Mouse (Mus musculus) embryonic facial prominence, embryonic 11.5 days (tissue): ENCODE measurements around the gene Baiap2l1. TPM values are rescaled to one million over a fixed set of nuclear protein-coding genes. Genes with fewer than 3 reads are reported as not detected.

ENCODE experiments used
- ATAC-seq: fragments of 200-750 bp; cut with Nextera tagmentation; replicated peaks from 2 replicates; pipeline ENCODE4 v1.8.0; 2017; ENCODE audit warnings: low read depth; ENCODE audit not compliant: insufficient number of reproducible peaks, low FRiP score, low TSS enrichment
- DNase-seq: peaks from one replicate; pipeline ENCODE4 v3.0.0-alpha.2; 2015; ENCODE audit warnings: low spot score
- H3K27ac ChIP-seq: fragments of 300-500 bp; sonication (generic); replicated peaks from 2 replicates; pipeline ENCODE4 v1.5.1; 2014; ENCODE audit warnings: mild to moderate bottlenecking, low read depth, low read length, control low read depth
- H3K27me3 ChIP-seq: fragments of 300-500 bp; sonication (generic); 2 replicates; pipeline ENCODE4 v1.6.1; 2014; ENCODE audit warnings: mild to moderate bottlenecking, low read length, moderate library complexity, mixed read lengths; ENCODE audit not compliant: control insufficient read depth, insufficient read depth
- H3K36me3 ChIP-seq: fragments of 300-500 bp; sonication (generic); replicated peaks from 2 replicates; pipeline ENCODE4 v1.6.1; 2014; ENCODE audit warnings: low read depth, mild to moderate bottlenecking, low read length, moderate library complexity, mixed read lengths; ENCODE audit not compliant: control insufficient read depth, insufficient read depth
- H3K4me1 ChIP-seq: fragments of 300-500 bp; sonication (generic); 2 replicates; pipeline ENCODE4 v1.6.1; 2014; ENCODE audit warnings: low read length, mixed read lengths; ENCODE audit not compliant: control insufficient read depth, insufficient read depth
- H3K4me2 ChIP-seq: fragments of 300-500 bp; sonication (generic); 2 replicates; pipeline ENCODE4 v1.6.1; 2014; ENCODE audit warnings: low read depth, mild to moderate bottlenecking, control low read depth, low read length, moderate library complexity
- H3K4me3 ChIP-seq: fragments of 300-500 bp; sonication (generic); 2 replicates; pipeline ENCODE4 v1.5.1; 2014; ENCODE audit warnings: low read depth, low read length, control low read depth
- H3K9ac ChIP-seq: fragments of 300-500 bp; sonication (generic); replicated peaks from 2 replicates; pipeline ENCODE4 v1.6.1; 2014; ENCODE audit warnings: mild to moderate bottlenecking, control low read depth, low read length
- H3K9me3 ChIP-seq: fragments of 300-500 bp; sonication (generic); replicated peaks from 2 replicates; pipeline ENCODE4 v1.6.1; 2016; ENCODE audit warnings: mild to moderate bottlenecking, low read length, inconsistent platforms, mixed read lengths; ENCODE audit not compliant: control insufficient read depth
- WGBS: fragments of 180-500 bp; shearing (Covaris S2); extraction: QIAGEN DNeasy Blood & Tissue Kit; methylation state at CpG from one replicate; pipeline ENCODE4 v1.1.7; 2014; 5-methylcytosine and 5-hydroxymethylcytosine counted together
- polyA plus RNA-seq: library from polyadenylated mRNA; unstranded; fragments of >200 nt; fragmentation: Nextera tagmentation; extraction: Ambion mirVana; gene quantifications from 2 replicates; pipeline ENCODE4 v1.2.1, GENCODE M21; 2014

The Baiap2l1 gene
- polyA plus RNA-seq, 1 experiment from 2014 or later: 3.8 TPM

GRCm38 (mm10) chr5:144255632-144256540, 102.0 kb downstream of the Baiap2l1 start:
- H3K9me3 ChIP-seq: no peaks in the 10 kb centered on the region
- peak overlapping the region; percentile 92 for H3K9ac ChIP-seq
- DNase-seq: peak; percentile 73
- peak overlapping the region; percentile 57 for H3K4me2 ChIP-seq
- peak overlapping the region; percentile 99 for H3K4me3 ChIP-seq
- H3K4me1 ChIP-seq: peaks cover 16% of the 10 kb centered on the region
- no peaks in the 10 kb centered on the region; the same call in 1 of the 2 replicates for H3K36me3 ChIP-seq
- peak; percentile 57 for ATAC-seq
- H3K27me3 ChIP-seq: no peaks in the 10 kb centered on the region
- H3K27ac ChIP-seq: peak overlapping the region; percentile 88
- 0% methylated on average over 33 of the region's 40 CpGs for WGBS

GRCm38 (mm10) chr5:144254811-144255631, 102.9 kb downstream of the Baiap2l1 start:
- Histone ChIP-seq H3K4me1 (peaks cover 16% of the 10 kb centered on the region), H3K27me3 (no peaks in the 10 kb centered on the region), H3K36me3 (no peaks in the 10 kb centered on the region; the same call in 1 of the 2 replicates), H3K27ac (peak overlapping the region; percentile 88), H3K9ac (peak overlapping the region; percentile 92), H3K4me3 (peak overlapping the region; percentile 99), H3K4me2 (peak overlapping the region; percentile 57), H3K9me3 (no peaks in the 10 kb centered on the region)
- DNase-seq: peak; percentile 94
- WGBS: under 1% methylated on average over 55 of the region's 84 CpGs
- peak; percentile 56 for ATAC-seq

DNA sequence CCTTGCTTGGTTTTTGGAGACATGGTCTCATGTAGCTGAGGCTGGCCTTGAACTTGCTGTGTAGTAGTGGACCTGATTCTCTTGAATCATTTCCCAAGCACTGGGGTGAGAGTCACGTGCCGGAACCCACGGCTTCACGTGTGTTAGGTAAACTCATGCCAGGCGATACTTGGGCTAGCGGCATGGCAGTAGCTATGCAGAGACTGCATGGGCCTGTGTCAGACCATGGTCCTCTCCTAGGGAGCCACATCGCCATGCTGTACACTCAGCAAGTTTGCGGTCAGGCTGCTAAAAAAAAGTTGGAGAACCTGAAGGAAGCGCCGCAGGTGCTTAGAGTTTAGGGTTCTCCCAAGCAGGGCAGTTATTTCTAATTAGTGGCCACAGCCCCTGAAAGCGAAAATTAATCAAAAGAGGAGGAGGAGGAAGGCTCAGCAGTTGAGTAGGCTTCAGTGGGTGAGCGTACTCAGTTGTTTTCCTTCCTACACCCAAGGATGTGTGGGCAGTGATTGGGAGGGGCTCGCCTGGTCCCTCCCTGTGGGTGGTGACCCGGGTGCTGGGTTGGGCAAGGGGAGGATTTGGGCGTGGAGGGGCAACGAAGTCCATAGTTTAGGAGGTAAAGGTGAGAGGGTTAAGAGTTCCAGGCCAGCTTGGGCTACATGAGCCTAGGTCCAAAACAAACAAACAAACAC, 103.6 kb downstream of the Baiap2l1 start:
- ATAC-seq (no peak; the same call in 1 of the 2 replicates), DNase-seq (no peak)
- H3K9ac ChIP-seq: peak overlapping the region; percentile 3; the same call in 1 of the 2 replicates
- no peaks in the 10 kb centered on the region; the same call in 1 of the 2 replicates for H3K36me3 ChIP-seq
- no peaks in the 10 kb centered on the region for H3K27me3 ChIP-seq
- H3K27ac ChIP-seq: no peak overlapping the region
- WGBS: 57% methylated on average over 16 of the region's 16 CpGs
- peak overlapping the region; percentile 99 for H3K4me3 ChIP-seq
- no peaks in the 10 kb centered on the region for H3K9me3 ChIP-seq
- H3K4me1 ChIP-seq: peaks cover 16% of the 10 kb centered on the region
- H3K4me2 ChIP-seq: peak overlapping the region; percentile 57

DNA sequence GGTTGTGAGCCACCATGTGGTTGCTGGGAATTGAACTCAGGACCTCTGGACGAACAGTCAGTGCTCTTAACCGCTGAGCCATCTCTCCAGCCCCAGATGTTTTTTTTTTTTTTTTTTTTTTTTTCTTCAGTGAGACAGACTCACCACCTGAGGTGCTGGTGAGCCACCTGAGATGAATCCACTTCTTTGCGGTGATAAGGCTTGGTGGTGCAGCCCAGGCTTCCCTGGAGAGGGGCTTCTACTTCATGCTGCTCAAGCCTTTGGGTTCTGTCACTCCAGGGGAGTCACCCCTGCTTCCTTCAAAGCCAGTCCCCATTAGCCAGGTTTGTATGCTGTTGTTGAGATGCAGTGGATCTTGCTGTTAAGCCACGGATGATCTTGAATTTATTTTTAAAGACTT, 104.7 kb downstream of the Baiap2l1 start:
- DNase-seq (no peak), ATAC-seq (no peak)
- Histone ChIP-seq H3K4me2 (no peak overlapping the region), H3K9me3 (no peaks in the 10 kb centered on the region), H3K36me3 (no peaks in the 10 kb centered on the region), H3K27me3 (no peaks in the 10 kb centered on the region), H3K4me3 (no peak overlapping the region), H3K9ac (no peak overlapping the region), H3K27ac (no peak overlapping the region), H3K4me1 (peaks cover 7% of the 10 kb centered on the region)
- 72% methylated on average over 4 of the region's 4 CpGs for WGBS

DNA sequence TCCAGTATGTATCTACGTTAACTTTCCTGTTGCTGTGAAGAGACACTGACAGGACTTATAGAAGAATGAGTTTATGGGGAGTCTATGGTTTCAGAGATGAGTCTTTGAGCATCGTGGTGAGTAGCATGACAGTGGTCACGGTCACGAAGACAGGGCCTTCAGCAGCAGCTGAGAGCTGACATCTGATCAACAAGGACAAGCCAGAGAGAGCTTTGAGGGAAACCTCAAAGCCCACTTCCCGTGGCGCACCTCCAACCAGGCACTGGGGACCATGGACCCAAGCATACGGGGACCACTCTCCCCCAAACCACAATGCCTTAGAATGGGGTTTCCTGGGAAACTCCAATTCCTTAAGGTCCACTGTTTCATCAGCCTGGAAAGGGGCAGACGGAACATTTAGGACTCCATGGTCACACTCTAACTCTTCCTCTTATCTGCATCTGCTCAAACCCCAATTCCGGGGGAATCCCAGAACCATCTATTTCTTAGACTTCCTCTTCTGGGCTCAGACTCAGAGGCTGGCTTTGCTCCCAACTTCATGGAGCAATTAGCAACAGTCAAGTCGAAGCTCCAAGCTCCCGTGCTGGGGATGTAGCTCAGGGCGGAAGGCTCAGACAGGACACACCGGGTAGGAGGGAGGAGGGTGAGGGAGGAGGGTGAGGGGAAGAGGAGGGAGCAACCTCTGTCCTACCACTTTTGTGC, 105.9 kb downstream of the Baiap2l1 start:
- Histone ChIP-seq H3K4me2 (no peak overlapping the region), H3K36me3 (no peaks in the 10 kb centered on the region), H3K4me3 (no peak overlapping the region), H3K27ac (no peak overlapping the region), H3K9me3 (no peaks in the 10 kb centered on the region), H3K27me3 (no peaks in the 10 kb centered on the region), H3K4me1 (peaks cover 2% of the 10 kb centered on the region; the same call in 1 of the 2 replicates), H3K9ac (no peak overlapping the region)
- DNase-seq: no peak
- no peak for ATAC-seq
- 88% methylated on average over 13 of the region's 13 CpGs for WGBS

- DNase-seq (no peak), ATAC-seq (no peak)
- WGBS: 78% methylated on average over 3 of the region's 3 CpGs
- Histone ChIP-seq H3K9ac (no peak overlapping the region), H3K4me2 (no peak overlapping the region), H3K9me3 (no peaks in the 10 kb centered on the region), H3K4me3 (no peak overlapping the region), H3K36me3 (no peaks in the 10 kb centered on the region), H3K27me3 (no peaks in the 10 kb centered on the region), H3K27ac (no peak overlapping the region), H3K4me1 (no peaks in the 10 kb centered on the region)
These were observed 108.0 kb downstream of the Baiap2l1 start for GRCm38 (mm10) chr5:144249871-144250270.

- 66% methylated on average over 10 of the region's 10 CpGs for WGBS
- no peaks in the 10 kb centered on the region for H3K4me1 ChIP-seq
- H3K9me3 ChIP-seq: no peaks in the 10 kb centered on the region
- H3K4me2 ChIP-seq: no peak overlapping the region
- ATAC-seq (no peak), DNase-seq (no peak)
- H3K36me3 ChIP-seq: no peaks in the 10 kb centered on the region
- no peaks in the 10 kb centered on the region for H3K27me3 ChIP-seq
- H3K27ac ChIP-seq: no peak overlapping the region
- no peak overlapping the region for H3K4me3 ChIP-seq
- no peak overlapping the region for H3K9ac ChIP-seq
These were observed 109.9 kb downstream of the Baiap2l1 start for GRCm38 (mm10) chr5:144247906-144248585.
